Mouse (Mus musculus) brain, embryonic 14.5 days (tissue): ENCODE data around the gene Snd1.

Source experiments
- CTCF ChIP-seq: fragments of 200-500 bp; IDR thresholded peaks from 2 replicates; pipeline ENCODE4 v1.5.1; 2012; ENCODE audit warnings: inconsistent platforms, mild to moderate bottlenecking, moderate library complexity, borderline replicate concordance; ENCODE audit not compliant: insufficient read depth, insufficient read length; ENCODE audit errors: extremely low read depth
- POLR2A ChIP-seq: fragments of 200-500 bp; IDR thresholded peaks from 2 replicates; pipeline ENCODE4 v1.6.1; 2012; ENCODE audit warnings: mild to moderate bottlenecking, inconsistent platforms, borderline replicate concordance; ENCODE audit not compliant: poor library complexity, insufficient read depth, insufficient read length, severe bottlenecking; ENCODE audit errors: extremely low read depth

DNA sequence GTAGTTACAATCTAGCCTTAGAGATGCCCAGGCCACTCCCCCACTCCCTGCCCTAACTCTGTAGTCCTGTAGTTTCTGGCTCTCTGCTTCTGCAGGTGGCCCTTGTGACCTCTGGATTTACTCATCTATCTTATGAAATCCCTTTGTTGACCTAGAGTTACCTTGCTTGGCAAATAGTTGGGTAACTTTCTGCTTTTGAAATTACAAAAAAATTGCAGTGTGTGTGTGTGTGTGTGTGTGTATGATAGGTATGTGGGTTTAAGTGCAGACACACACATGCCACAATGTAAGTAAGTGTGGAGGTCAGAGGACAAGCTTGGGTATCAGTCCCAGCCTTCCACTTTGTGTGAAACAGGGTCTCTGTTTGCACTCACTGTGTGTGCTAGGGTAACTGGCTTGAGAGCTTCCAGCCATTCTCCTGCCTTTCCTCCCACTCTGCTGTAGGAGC, 15.7 kb upstream of the Snd1 start:
- TF ChIP-seq POLR2A (no peak), CTCF (no peak)
